Mouse (Mus musculus) embryo, embryonic 10 days (tissue): Measurements from ENCODE around the gene Sprr2h.
A peak's percentile ranks its signal among the peaks of the same experiment; 100 is the strongest.

ENCODE experiments used
- DNase-seq: peaks from one replicate; pipeline ENCODE4 v3.0.0-alpha.2; 2015; ENCODE audit warnings: low spot score

The Sprr2h gene

GRCm38 (mm10) chr3:92385385-92385784 lies at the start of gene Sprr2h:
Gene Sprr2h, plus strand, starts transcription at chr3:92385685.
- no peak for DNase-seq

- no peak for DNase-seq
Observed at GRCm38 (mm10) chr3:92336278-92336677, 49.2 kb upstream of the Sprr2h start.

GRCm38 (mm10) chr3:92338840-92339239 lies 46.6 kb upstream of the Sprr2h start, which contains the start of gene Sprr2d:
Gene Sprr2d, plus strand, starts transcription at chr3:92339140.
- DNase-seq, result no peak

GRCm38 (mm10) chr3:92351843-92352242 lies 33.6 kb upstream of the Sprr2h start, which contains the start of gene Sprr2e:
Gene Sprr2e, plus strand, starts transcription at chr3:92352143.
- no peak for DNase-seq

DNA sequence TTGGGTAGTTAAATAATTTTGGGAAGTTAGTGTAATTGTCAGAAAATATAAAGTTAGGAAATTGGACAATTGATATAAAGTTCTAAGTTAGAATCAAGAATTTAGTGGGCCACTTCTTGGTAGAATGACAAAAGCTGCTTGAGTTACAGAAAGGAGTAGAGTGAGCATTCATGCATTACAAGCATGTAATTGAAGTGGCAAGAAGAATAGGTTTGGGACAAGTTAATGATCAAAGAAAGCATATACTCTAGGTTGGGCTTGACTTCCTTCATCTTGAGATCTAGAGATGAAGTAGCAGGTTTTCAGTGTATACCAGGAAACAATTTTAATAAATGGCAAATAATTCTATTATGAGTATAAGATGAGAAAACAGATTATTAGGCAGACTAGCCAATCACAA lies 23.9 kb upstream of the Sprr2h start:
- DNase-seq, result no peak

DNA sequence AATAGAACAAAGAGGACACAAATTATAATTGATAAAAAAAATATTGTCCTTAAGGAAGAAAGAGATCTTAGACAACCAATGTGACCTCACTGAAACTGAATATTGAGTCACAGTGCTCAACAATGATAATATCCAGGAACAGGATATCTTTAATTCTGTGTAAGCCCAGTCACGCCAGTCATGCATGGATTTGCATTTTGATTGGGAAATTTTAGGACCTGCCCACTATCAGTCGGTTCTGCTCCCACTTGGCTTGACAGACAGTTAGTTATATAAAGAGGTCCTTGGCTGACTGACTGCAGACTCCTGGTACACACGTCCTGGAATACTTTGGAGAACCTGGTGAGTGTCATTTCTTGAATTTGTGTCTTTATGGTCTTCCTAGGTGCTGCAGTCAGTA lies 20.6 kb upstream of the Sprr2h start, which contains the start of gene Sprr2f:
TSS of gene Sprr2f (plus strand) at position 301 of the 400 bp plus-strand sequence.
- no peak for DNase-seq

DNA sequence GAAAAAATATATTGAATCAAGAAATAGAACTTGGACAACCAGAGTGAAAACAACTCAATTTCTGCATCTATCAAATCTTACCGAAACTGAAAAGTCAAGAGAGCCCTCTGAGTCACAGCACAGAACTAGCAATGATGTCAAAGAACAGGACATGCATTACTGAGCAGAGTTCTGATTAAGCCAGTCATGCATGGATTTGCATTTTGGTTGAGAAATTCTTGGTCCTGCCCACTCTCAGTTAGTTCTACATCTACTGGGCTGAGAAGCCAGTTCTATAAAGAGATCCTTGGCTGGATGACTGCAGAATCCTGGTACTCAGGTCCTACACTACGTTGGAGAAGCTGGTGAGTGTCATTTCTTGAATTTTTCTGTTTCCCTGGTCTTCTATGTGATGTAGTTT lies 11.9 kb upstream of the Sprr2h start:
- DNase-seq, result no peak

GRCm38 (mm10) chr3:92394301-92394700 lies 8.8 kb downstream of the Sprr2h start:
- DNase-seq, result peak; percentile 4

- DNase-seq, result no peak
Observed at GRCm38 (mm10) chr3:92407691-92408090, 22.2 kb downstream of the Sprr2h start, which contains the start of gene Sprr2i. Gene Sprr2i, plus strand, starts transcription at chr3:92407991.

- no peak for DNase-seq
Observed at GRCm38 (mm10) chr3:92417782-92418181, 32.3 kb downstream of the Sprr2h start, which contains the start of gene Sprr2j-ps. Gene Sprr2j-ps, plus strand, starts transcription at chr3:92418082.

- DNase-seq, result no peak
Observed at GRCm38 (mm10) chr3:92429323-92429722, 43.8 kb downstream of the Sprr2h start, which contains the start of gene Gm9774. Gene Gm9774, minus strand, starts transcription at chr3:92429423.

DNA sequence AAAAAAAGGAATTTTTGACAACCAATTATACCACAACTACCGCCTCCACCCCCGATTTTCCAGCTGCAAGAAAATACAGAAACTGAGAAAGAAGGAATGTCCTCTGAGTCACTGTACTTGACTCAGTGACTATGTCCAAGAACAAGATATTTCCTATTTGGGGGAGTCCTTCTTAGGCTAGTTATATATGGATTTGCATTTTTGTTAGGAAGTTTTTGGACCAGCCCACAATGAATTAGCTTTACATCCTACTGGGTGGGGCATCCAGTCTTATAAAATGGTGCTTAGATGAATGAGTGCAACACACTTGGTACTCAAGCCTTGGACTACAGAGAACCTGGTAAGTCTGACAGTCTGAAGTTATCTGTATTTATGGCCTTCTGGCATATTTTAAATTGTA lies 46.8 kb downstream of the Sprr2h start, which contains the start of gene Sprr2k:
TSS of gene Sprr2k (plus strand) at position 301 of the 400 bp plus-strand sequence.
- DNase-seq, result no peak
